Mouse (Mus musculus) intestine, embryonic 14.5 days (tissue): ENCODE results near the gene Neu1. TPM values are rescaled to one million over a fixed set of nuclear protein-coding genes. Genes with fewer than 3 reads are reported as not detected.
A peak's percentile ranks its signal among the peaks of the same experiment; 100 is the strongest.

Experiments used
- ATAC-seq: fragments of 200-750 bp; cut with Nextera tagmentation; replicated peaks from 2 replicates; pipeline ENCODE4 v1.8.0; 2017; ENCODE audit warnings: low read depth, moderate number of reproducible peaks, moderate TSS enrichment, moderate library complexity; ENCODE audit not compliant: low FRiP score, low TSS enrichment
- DNase-seq: peaks from one replicate; pipeline ENCODE4 v3.0.0-alpha.2; 2018; ENCODE audit warnings: low spot score
- H3K27ac ChIP-seq: fragments of 300-500 bp; sonication (generic); 2 replicates; pipeline ENCODE4 v1.5.1; 2014; ENCODE audit warnings: low read depth, mild to moderate bottlenecking, control low read depth
- H3K27me3 ChIP-seq: fragments of 300-500 bp; sonication (generic); replicated peaks from 2 replicates; pipeline ENCODE4 v1.6.1; 2014; ENCODE audit warnings: low read length, control low read depth; ENCODE audit not compliant: control insufficient read depth, insufficient read depth
- H3K36me3 ChIP-seq: fragments of 300-500 bp; sonication (generic); 2 replicates; pipeline ENCODE4 v1.6.1; 2014; ENCODE audit warnings: low read length, control low read depth; ENCODE audit not compliant: control insufficient read depth, insufficient read depth
- H3K4me1 ChIP-seq: fragments of 300-500 bp; sonication (generic); replicated peaks from 2 replicates; pipeline ENCODE4 v1.6.1; 2014; ENCODE audit warnings: low read length, control low read depth, mixed read lengths; ENCODE audit not compliant: control insufficient read depth, insufficient read depth
- H3K4me2 ChIP-seq: fragments of 300-500 bp; sonication (generic); 2 replicates; pipeline ENCODE4 v1.6.1; 2014; ENCODE audit warnings: low read length
- H3K4me3 ChIP-seq: fragments of 300-500 bp; sonication (generic); 2 replicates; pipeline ENCODE4 v1.5.1; 2014; ENCODE audit warnings: low read depth, low read length, control low read depth, mixed read lengths
- H3K9ac ChIP-seq: fragments of 300-500 bp; sonication (generic); 2 replicates; pipeline ENCODE4 v1.6.1; 2014; ENCODE audit warnings: mild to moderate bottlenecking, low read length
- H3K9me3 ChIP-seq: fragments of 300-500 bp; sonication (generic); 2 replicates; pipeline ENCODE4 v1.6.1; 2016; ENCODE audit warnings: low read length, control low read depth; ENCODE audit not compliant: control insufficient read depth
- WGBS: fragments of 180-500 bp; shearing (Covaris S2); extraction: QIAGEN DNeasy Blood & Tissue Kit; methylation state at CpG from one replicate; pipeline ENCODE4 v1.1.7; 2014; 5-methylcytosine and 5-hydroxymethylcytosine counted together
- polyA plus RNA-seq: library from polyadenylated mRNA; unstranded; fragments of >200 nt; fragmentation: Nextera tagmentation; extraction: Ambion mirVana; gene quantifications from 2 replicates; pipeline ENCODE4 v1.2.1, GENCODE M21; 2014

Neu1 gene
- polyA plus RNA-seq, 1 experiment from 2014 or later: 42.8 TPM

DNA sequence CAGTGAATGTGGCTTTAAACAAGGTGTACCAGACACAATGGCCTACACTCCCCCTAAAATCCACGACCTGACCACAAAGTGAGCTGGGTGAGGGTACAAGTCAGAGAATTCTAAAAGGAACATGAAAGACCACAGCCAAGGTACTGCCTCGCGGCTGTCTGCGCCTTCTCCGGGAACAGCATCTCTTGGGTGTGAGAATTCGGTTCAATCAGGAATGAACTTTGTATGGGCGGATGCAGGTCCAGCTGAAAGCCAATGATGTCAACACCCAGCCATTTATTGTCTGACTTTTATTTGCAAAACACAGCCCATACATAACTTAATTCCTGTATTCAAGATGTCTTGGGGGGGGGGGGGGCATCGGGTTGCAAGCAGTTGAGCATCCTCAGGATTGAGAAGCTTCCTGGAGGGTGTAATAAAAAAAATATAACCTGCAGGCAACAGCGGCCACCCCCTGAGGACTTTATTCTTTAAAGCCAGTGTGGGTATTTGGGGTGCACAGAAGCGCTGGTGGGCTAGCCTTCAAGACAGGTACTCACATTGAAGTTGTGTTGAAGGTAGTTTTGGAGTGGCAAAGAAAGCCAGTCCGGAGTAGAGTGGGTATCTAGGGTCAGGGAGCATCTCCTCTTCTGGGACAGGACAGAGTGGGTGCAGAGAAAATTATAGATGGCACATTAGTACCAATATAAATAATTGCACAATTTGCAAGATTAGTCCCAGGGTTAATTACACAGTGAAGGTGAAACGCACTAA lies 37.8 kb upstream of the Neu1 start:
- Histone ChIP-seq H3K9ac (peak overlapping the region; percentile 14; the same call in 1 of the 2 replicates), H3K36me3 (0 out of 2 replicates have a peak, but pooled peaks cover 4% of the 10 kb centered on the region)
- no peak for ATAC-seq

DNA sequence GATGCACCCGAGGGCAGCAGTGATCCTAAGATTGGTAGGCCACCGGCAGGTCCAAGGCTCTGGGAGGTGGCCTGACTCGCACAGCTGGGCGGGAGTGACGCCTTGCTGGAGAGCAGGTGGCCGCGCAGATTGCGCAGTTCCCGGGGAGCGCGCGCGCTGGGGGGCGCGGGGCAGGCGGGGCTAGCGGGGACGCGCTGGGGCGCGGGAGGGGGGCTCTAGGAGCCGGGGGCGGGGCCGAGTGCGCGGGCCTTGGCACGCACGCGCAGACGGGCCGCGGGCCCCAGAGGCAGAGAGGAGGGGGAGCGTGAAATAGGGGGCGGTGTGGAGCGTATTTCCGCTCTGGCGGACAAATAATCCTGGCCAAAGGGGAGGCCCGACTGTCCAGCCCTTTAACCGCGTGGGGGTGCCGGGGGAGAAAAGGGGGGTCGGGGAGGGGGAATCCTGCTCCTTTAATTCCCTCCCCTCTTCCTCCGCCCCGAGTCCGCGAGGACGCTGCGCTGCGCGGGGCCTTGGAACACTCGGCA lies 36.9 kb upstream of the Neu1 start:
- ATAC-seq (peak; percentile 85), DNase-seq (peak; percentile 96)
- H3K27me3 ChIP-seq: no peaks in the 10 kb centered on the region
- under 1% methylated on average over 45 of the region's 51 CpGs for WGBS
- peak overlapping the region; percentile 88 for H3K9ac ChIP-seq
- H3K4me1 ChIP-seq: peaks cover 13% of the 10 kb centered on the region
- H3K36me3 ChIP-seq: 0 out of 2 replicates have a peak, but pooled peaks cover 4% of the 10 kb centered on the region
- peak overlapping the region; percentile 68 for H3K4me3 ChIP-seq
- H3K27ac ChIP-seq: peak overlapping the region; percentile 91
- no peaks in the 10 kb centered on the region for H3K9me3 ChIP-seq
- H3K4me2 ChIP-seq: peak overlapping the region; percentile 68

More for the DNA sequence above, 37.8 kb upstream of the Neu1 start:
- H3K27ac ChIP-seq: peak overlapping the region; percentile 44; the same call in 1 of the 2 replicates
- peaks cover 13% of the 10 kb centered on the region for H3K4me1 ChIP-seq
- peak overlapping the region; percentile 68 for H3K4me2 ChIP-seq
- H3K4me3 ChIP-seq: 0 out of 2 replicates have a peak overlapping the region, but pooled peaks have one; percentile 68
- 75% methylated on average over 12 of the region's 12 CpGs for WGBS
- no peaks in the 10 kb centered on the region for H3K9me3 ChIP-seq
- no peaks in the 10 kb centered on the region for H3K27me3 ChIP-seq
- DNase-seq: no peak

DNA sequence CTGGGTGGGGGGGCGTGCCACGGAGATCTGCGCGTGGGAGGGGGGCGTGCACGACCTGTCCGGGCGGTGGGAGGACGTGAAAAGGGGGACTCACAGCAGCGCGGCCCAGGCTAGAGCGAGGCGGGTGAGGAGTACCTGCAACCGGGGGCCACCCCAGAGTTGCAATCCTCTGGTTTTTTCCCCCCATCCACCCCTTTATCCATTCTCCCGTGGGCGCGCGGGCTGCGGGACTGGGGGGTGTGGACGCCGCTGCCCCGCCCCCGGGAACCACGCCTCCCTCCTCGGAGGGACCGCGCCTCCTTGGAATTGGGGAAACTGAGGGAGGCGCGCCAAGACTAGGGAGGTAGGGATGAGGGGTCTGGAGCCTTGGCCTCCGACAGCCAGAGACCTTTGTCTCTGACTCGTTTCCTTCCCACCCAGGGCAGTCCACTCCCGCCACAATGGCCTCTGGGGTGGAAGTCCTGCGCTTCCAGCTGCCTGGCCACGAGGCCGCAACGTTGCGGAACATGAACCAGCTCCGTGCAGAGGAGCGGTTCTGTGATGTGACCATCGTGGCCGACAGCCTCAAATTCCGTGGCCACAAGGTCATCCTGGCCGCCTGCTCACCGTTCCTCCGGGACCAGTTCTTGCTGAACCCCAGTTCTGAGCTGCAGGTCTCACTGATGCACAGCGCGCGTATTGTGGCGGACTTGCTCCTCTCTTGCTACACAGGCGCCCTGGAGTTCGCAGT lies 36.1 kb upstream of the Neu1 start:
- WGBS: 9% methylated on average over 44 of the region's 51 CpGs
- Histone ChIP-seq H3K36me3 (0 out of 2 replicates have a peak, but pooled peaks cover 4% of the 10 kb centered on the region), H3K9ac (peak overlapping the region; percentile 88), H3K27ac (peak overlapping the region; percentile 91), H3K4me1 (peaks cover 14% of the 10 kb centered on the region), H3K27me3 (no peaks in the 10 kb centered on the region), H3K4me2 (peak overlapping the region; percentile 68), H3K4me3 (peak overlapping the region; percentile 68), H3K9me3 (no peaks in the 10 kb centered on the region)
- DNase-seq (peak; percentile 78), ATAC-seq (peak; percentile 16; the same call in 1 of the 2 replicates)

DNA sequence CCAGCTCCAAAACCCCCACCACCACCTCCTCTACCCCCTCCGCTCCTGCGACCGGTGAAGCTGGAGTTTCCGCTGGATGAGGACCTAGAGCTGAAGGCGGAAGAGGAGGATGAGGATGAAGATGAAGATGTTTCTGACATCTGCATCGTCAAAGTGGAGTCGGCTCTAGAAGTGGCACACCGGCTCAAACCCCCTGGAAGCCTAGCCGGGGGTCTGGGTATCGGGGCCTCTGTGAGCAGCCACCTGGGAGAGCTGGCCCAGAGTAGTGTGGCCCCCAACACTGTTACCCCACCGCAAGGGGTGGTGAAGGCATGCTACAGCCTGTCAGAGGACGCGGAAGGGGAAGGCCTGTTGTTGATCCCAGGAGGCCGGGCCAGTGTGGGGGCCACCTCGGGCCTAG lies 35.3 kb upstream of the Neu1 start:
- no peak for DNase-seq
- ATAC-seq: no peak
- H3K36me3 ChIP-seq: 0 out of 2 replicates have a peak, but pooled peaks cover 4% of the 10 kb centered on the region
- H3K27me3 ChIP-seq: no peaks in the 10 kb centered on the region
- WGBS: 92% methylated on average over 14 of the region's 15 CpGs
- H3K27ac ChIP-seq: peak overlapping the region; percentile 91; the same call in 1 of the 2 replicates
- H3K9me3 ChIP-seq: no peaks in the 10 kb centered on the region
- peak overlapping the region; percentile 68 for H3K4me2 ChIP-seq
- H3K4me3 ChIP-seq: peak overlapping the region; percentile 68; the same call in 1 of the 2 replicates
- H3K4me1 ChIP-seq: peaks cover 20% of the 10 kb centered on the region
- peak overlapping the region; percentile 88 for H3K9ac ChIP-seq

DNA sequence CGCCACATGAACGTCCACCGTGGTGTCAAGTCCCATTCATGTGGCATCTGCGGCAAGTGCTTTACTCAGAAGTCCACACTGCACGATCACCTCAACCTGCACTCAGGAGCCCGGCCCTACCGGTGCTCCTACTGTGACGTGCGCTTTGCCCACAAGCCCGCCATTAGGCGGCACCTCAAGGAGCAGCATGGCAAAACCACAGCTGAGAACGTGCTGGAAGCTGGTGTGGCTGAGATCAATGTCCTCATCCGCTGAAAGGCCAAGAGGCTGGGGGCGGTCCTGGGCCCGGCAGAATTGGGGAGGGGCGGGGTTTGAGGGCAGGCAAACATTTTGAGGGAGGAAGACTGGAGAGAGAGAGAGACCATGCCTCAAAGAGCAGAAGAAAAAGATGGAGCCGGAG lies 34.7 kb upstream of the Neu1 start:
- Histone ChIP-seq H3K4me2 (no peak overlapping the region), H3K27ac (no peak overlapping the region), H3K4me3 (no peak overlapping the region), H3K9ac (no peak overlapping the region), H3K27me3 (no peaks in the 10 kb centered on the region), H3K9me3 (no peaks in the 10 kb centered on the region), H3K4me1 (peaks cover 20% of the 10 kb centered on the region), H3K36me3 (peaks cover 8% of the 10 kb centered on the region)
- DNase-seq (no peak), ATAC-seq (no peak)
- WGBS: 83% methylated on average over 17 of the region's 17 CpGs

DNA sequence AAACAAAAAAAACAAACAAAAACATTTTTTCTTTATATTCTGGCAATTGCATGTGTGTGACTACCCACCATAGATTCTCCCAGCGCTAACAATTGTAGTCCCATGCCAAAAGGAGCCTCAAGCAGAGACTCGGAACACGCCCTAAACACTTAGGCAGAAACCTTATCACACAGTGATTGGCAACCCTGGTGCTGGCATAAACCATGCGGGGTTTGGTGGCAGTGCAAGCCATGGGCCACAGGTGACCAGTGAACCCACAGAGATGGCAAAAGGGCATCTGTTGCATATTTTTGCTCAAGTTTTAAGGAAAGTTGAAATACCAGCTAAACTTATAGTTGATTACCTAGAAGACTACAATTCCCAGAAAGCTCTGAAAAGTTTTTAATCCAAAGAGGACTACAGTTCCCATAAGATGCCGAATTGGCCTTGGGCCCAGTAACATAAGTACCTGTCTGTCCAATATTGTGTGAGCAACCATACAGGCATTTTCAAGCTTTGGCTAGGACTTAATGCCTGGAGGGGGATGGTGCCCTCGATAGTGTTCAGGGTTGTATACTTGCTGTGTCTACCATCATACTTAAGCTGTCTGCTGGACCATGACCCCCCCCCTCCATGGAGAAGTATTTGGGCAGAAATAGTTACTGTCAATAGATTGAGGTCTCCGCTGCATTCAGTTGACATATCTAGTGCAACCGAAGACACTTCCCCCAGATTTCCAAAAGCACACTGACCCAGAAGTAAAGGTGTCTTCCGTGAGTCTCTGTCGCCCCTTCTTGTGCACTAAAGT lies 33.5 kb upstream of the Neu1 start:
- ATAC-seq (no peak), DNase-seq (peak; percentile 77)
- H3K9me3 ChIP-seq: no peaks in the 10 kb centered on the region
- H3K4me2 ChIP-seq: peak overlapping the region; percentile 83
- H3K27me3 ChIP-seq: no peaks in the 10 kb centered on the region
- peak overlapping the region; percentile 92 for H3K9ac ChIP-seq
- H3K4me3 ChIP-seq: peak overlapping the region; percentile 95
- H3K36me3 ChIP-seq: peaks cover 18% of the 10 kb centered on the region
- 13% methylated on average over 10 of the region's 10 CpGs for WGBS
- H3K27ac ChIP-seq: peak overlapping the region; percentile 93
- peaks cover 20% of the 10 kb centered on the region for H3K4me1 ChIP-seq

DNA sequence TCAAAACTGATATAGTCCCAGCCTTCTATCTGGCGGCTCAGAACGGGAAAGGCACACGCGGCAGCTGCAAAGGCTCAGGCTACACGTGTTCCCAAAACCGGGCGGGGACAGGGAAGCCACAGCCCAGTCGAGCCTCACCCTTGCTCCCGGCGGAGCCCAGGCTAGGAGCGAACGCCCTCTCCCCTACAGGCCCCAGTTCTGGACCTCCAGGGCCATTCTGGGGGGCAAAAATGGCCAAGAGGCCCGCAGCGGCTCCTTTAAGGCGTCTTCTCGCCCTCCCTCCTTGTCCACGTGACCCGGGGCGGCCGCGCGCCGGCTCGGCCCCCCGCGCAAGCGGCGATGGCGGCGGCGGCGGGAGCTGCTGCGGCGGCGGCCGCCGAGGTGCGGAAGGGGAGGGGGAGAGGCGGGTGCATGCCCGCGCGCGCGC lies 32.9 kb upstream of the Neu1 start, which contains the start of the genes C2 and Ehmt2:
Gene C2 (minus strand): TSS at position 106 of the 427 bp plus-strand sequence.
Gene Ehmt2 (plus strand): TSS at position 310 of the 427 bp plus-strand sequence.
- under 1% methylated on average over 32 of the region's 44 CpGs for WGBS
- Histone ChIP-seq H3K4me1 (peaks cover 20% of the 10 kb centered on the region), H3K4me3 (peak within 1 kb of the TSS; percentile 95), H3K36me3 (peaks cover 24% of the 10 kb centered on the region), H3K27ac (peak within 1 kb of the TSS; percentile 93), H3K9ac (peak within 1 kb of the TSS; percentile 92), H3K9me3 (no peaks in the 10 kb centered on the region), H3K4me2 (peak within 1 kb of the TSS; percentile 83), H3K27me3 (no peaks in the 10 kb centered on the region)
- peak; percentile 54 for ATAC-seq
- peak; percentile 93 for DNase-seq

DNA sequence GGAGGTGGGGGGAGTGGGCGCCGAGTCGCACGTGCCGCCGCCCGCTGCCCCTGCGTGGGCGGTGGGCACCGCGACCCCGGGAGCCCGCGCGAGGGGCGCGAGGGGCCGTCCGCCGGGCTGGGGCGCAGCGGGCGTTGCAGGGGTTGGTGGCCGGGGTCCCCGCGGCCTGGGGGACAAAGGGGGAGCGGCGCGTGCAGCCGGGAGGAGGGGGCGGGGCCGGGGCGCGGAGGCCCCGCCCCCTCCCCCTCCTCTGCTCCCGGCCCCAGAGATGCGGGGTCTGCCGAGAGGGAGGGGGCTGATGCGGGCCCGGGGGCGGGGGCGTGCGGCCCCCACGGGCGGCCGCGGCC lies 32.4 kb upstream of the Neu1 start:
- Histone ChIP-seq H3K27ac (peak overlapping the region; percentile 93), H3K4me1 (peaks cover 16% of the 10 kb centered on the region), H3K9me3 (no peaks in the 10 kb centered on the region), H3K4me3 (peak overlapping the region; percentile 95), H3K9ac (peak overlapping the region; percentile 92), H3K36me3 (peaks cover 29% of the 10 kb centered on the region), H3K27me3 (no peaks in the 10 kb centered on the region), H3K4me2 (peak overlapping the region; percentile 83)
- no peak for DNase-seq
- ATAC-seq: peak; percentile 5; the same call in 1 of the 2 replicates
- WGBS: 0% methylated on average over 8 of the region's 47 CpGs
